Mouse (Mus musculus): ENCODE measurements around the gene Cerk.
"Not testable (repeated sequence)": the region's sequence is repeated elsewhere in the genome, so short reads cannot be mapped to it uniquely, and the experiment has no call there.

Cerk gene

DNA sequence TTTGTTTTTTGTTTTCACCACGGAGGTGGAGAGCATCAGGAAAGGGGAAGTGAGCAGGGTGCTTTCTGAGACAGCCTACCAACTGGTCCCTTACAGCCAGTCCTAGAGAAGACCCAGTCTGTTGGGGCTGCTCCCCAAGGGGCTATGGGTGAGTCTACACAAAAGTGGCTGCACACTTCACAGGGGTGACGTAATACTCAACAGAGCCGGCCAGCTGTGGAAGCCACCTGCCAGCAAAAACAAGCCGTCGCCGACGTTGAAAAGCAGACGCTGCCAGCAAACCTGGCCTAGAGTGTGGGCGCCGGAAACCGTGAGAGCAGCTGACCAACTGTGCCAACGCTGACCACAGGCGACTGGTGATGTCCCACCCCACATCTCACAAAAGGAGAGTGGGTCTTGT, 3.3 kb downstream of the Cerk start:
- DNase-seq (ENCODE audit: low spot score in 2 of 2): peak in 1 of 2 experiments; percentile 37

GRCm38 (mm10) chr15:86181941-86182439, 4.0 kb downstream of the Cerk start:
- DNase-seq (ENCODE audit: low spot score in 2 of 2): no peak

- DNase-seq (ENCODE audit: low spot score in 2 of 2): not testable (repeated sequence)
Observed at GRCm38 (mm10) chr15:86181321-86181720, 4.6 kb downstream of the Cerk start.

- DNase-seq (ENCODE audit: low spot score in 2 of 2): no peak
Observed at GRCm38 (mm10) chr15:86180427-86180826, 5.5 kb downstream of the Cerk start.

DNA sequence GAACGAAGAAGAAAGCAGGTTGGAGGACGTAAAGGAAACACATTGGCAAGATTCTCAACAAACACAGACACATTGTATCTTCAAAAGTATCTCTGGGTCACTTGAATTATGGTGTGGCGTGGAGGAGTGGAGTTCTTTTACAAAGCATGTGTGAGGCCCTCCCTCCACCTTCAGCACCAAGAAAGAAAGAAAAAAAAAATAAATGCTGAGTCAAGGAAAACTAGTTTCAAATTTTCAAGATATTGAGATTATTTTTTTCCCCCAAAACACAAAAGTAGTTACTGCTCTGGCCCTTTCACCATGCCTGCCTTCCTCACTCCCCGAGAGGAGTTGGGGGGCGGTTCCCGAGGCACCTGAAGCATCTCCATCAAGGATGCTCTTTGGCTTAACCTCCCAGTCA, 7.3 kb downstream of the Cerk start:
- no peak for DNase-seq (ENCODE audit: low spot score in 2 of 2)

DNA sequence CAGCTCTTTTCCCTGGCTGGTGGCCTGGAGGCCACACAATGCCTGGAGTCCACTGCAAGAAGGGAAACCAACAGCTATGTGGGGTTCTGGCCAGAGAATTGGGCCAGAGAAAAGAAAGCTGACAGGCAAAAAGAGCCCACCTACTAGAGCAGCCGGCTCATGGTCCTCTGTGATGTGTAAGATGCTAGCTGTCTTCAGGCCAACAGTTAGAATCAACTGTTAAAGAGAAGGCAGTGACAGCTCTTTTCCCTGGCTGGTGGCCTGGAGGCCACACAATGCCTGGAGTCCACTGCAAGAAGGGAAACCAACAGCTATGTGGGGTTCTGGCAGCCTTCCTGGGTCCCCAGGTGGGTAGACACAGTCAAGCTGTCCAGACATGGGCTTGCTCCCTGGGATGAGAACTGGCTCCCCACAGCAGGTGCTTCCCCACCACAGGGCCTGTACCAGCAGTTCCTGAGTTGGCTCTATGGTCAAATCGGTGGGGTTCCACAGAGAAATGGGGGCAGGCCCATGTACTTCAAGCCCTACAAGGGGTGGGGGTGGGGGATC, 8.2 kb downstream of the Cerk start:
- not testable (repeated sequence) for DNase-seq (ENCODE audit: low spot score in 2 of 2)

- no peak for DNase-seq (ENCODE audit: low spot score in 2 of 2)
Observed at GRCm38 (mm10) chr15:86176771-86177702, 8.9 kb downstream of the Cerk start.

- DNase-seq (ENCODE audit: low spot score in 2 of 2): no peak
Observed at GRCm38 (mm10) chr15:86176166-86176565, 9.8 kb downstream of the Cerk start.

DNA sequence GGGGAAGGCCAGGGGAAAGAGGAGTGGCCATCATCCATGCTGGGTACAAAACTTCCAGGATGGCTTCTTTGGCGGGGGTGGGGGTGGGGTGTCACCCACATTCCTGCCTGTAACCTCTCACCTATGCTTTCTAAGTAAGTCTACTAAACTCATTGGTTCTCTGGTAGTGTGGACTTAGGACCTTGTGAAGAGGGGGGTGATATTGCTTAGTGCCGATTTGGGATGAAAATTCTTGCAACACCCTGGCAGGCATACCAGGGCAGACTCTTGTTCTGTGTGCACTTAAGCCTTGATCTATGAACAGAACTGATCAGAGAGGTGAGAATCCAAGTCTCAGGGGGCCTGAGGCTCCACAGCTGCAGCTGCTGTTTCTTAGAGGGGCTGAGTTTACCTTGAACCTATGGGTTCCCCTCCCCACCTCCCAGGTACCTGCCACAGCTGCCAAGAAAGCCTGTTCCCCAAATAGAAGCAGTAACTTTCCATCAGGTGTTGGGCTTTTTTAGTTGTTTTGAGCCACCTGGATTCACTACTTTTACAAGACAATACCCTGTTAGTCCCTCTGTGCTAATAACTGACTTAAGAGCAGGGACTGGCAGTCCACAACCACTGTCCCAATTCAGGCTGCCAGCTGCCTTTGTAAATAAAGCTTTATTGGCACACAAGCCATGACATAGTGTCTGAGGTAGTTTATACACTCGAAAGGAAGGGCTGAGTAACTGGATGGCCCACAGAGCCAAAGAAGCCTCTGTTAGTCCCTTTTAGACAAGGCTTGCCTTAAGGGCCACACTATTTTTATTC, 10.5 kb downstream of the Cerk start:
- no peak for DNase-seq (ENCODE audit: low spot score in 2 of 2)

DNA sequence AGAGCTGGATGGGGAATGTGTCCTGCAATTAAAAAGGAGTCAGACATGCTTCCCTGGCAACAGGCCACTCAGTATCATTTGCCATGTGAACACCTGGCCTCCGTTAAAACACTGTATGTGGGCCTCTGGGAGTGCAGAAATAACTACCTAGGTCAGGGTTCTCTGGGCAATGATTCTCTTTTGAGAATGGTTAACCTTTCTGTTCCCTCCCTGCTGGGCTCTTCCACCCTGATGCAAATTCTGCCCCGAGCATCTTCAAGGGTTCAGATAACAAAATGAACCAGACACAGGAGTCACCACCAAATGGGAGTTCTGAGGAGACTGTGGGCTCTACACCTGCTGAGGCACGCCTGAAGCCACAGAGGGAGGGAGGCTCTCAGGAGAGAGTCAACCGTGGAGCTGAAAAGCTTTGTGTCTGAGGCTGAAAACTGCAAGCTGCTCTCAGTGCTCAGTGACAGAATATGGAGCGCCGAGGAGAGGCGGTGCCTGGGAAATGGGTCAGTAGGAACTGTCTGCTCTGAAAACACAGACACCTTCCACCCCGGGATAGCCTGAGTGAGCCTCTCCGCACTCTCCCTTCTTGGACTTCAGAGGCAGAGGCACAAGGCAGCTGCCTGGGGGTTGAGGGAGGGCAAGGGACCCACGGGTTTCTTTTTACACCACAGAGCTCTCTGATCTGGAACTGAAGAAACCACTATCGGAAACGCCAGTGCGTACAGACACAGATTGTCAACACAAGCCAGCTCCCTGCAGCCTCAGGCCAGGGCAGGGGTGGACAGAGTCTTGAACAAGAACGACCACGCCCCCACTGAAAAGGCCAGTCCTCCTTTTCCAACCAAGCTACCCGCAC, 12.6 kb downstream of the Cerk start:
- DNase-seq (ENCODE audit: low spot score in 2 of 2): no peak

- no peak for DNase-seq (ENCODE audit: low spot score in 2 of 2)
Observed at GRCm38 (mm10) chr15:86172526-86172925, 13.4 kb downstream of the Cerk start.

GRCm38 (mm10) chr15:86172124-86172523, 13.8 kb downstream of the Cerk start:
- no peak for DNase-seq (ENCODE audit: low spot score in 2 of 2)

- DNase-seq (ENCODE audit: low spot score in 2 of 2): no peak
Observed at GRCm38 (mm10) chr15:86171316-86171715, 14.6 kb downstream of the Cerk start.

- DNase-seq (ENCODE audit: low spot score in 2 of 2): no peak
Observed at GRCm38 (mm10) chr15:86169817-86170110, 16.2 kb downstream of the Cerk start.

- DNase-seq (ENCODE audit: low spot score in 2 of 2): no peak
Observed at GRCm38 (mm10) chr15:86168941-86169816, 16.8 kb downstream of the Cerk start.

DNA sequence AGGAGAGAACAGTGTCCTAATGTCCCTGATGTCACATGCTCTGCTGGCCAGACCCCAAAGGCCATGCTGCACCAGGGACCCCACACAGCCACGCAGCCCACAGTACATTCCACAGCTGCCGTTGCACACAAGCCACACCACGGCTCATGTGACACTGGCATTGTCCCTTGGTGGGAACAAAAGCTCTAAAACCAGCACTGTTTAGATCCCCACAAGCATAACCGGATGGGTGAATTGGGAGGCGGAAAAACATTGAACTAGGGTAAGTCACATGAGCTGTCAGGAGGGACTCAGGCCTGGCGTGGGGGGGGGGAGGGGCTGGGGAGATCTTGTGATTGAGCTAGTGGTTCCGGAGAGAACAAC, 17.5 kb downstream of the Cerk start:
- DNase-seq (ENCODE audit: low spot score in 2 of 2): peak in 1 of 2 experiments; percentile 30

DNA sequence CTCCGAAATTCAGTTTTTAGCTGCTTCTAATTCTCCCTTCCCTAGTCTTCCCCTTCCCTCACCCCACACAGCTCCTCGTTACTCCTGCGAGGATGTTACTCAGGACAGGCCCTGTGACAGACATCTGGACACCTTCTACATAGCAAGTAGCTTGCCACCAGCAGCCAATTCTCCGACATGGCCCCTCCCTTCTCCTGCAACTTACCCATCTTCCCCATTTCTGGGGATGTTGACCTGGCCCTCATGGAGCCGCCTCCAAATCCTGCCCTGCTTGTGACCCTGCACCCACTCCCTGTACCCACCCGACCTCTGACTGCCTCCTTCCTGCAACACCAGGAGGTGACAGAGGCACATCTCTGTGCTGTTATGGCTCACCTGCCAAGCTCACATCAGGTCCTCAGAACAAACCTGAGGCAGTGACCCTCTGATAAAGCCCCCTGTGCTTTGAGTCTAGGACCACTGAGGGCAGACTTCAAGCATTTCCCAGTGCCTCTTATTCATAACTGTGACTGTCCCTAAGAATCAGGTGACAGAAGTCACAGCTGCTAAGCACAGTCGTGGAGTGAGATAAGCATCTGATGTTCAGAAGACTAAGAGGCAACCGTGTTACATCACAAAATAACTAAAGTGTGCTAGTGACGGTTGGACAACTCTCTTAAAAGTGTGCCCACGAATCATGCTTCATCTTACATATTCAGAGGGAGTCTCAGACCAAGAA, 18.0 kb downstream of the Cerk start:
- no peak for DNase-seq (ENCODE audit: low spot score in 2 of 2)

DNA sequence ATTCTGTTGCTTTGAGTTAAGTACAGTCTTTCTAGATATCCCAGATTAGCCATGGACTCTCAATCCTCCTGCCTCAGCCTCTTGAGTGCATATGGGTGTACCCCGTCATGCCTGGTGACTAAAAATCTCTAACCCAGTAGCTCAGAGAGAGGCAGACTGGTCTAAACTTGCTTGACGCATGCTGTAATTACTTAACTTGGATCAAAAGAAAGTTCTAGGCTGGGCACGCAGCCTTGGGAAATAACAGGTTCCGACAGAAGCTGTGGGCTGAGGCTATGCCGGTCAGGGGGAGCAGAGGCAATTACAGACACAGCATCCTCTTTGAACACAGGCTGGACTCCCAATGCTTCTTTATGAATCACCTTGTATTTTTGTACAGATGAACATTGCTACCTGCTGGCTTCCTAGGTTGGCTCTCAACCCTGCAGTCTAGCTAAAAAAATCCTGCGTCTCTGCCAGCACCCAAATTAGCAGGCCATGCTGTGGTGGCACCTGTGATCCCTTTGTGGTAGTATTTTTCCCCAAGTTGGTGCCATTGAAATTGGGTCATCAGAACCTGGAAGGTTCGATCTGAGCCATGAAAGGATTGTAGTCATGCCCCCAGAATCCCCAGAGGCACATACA, 18.8 kb downstream of the Cerk start:
- DNase-seq (ENCODE audit: low spot score in 2 of 2): no peak

DNA sequence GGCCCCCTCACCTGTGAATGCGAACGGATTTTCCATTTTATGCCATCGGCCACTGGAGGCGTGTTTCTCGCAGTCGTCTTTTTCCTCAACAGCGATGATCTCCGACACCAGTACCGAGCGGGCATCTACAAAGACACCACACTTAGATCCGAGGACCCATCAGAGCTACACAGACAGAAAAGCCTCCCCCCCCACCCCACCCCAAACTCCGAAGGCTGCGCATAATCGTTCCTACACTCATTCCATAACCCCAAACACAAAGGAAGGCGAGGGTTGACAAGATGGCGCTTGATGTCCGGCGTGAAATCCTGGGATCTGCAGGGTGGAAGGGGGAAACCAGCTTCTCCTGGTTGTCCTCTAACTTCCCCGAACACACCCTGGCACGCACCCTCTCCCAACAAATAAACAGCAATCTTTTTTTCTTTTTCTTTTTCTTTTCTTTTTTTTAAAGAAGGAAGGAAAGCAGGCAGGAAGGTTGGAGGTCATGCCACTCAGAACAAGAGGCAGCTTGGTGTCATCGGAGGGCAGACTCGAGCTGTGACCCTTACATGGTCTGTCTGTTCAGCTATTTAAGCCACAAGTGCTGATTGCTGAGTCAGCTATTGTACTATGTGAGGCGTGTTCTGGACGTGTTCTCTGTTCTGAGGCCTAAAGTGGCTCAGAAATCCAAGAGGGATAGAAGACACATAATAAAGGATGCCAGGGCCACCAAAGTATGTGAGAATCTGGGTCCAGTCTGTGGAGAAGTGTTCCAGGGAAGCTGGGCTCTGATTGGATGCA, 19.9 kb downstream of the Cerk start:
- DNase-seq (ENCODE audit: low spot score in 2 of 2): no peak

Measured in right cerebral cortex, postnatal 36 days (tissue).